Mouse (Mus musculus) stomach, embryonic 16.5 days (tissue): ENCODE results near the gene Apbb2. TPM values are rescaled to one million over a fixed set of nuclear protein-coding genes. Genes with fewer than 3 reads are reported as not detected.
A peak's percentile ranks its signal among the peaks of the same experiment; 100 is the strongest.

ENCODE experiments used
- ATAC-seq: fragments of 200-750 bp; cut with Nextera tagmentation; 2 replicates; pipeline ENCODE4 v1.8.0; 2017; ENCODE audit warnings: moderate number of reproducible peaks, moderate TSS enrichment; ENCODE audit not compliant: insufficient read depth, low FRiP score
- H3K27ac ChIP-seq: fragments of 300-500 bp; sonication (generic); 2 replicates; pipeline ENCODE4 v1.5.1; 2014; ENCODE audit warnings: low read length
- H3K27me3 ChIP-seq: fragments of 300-500 bp; sonication (generic); 2 replicates; pipeline ENCODE4 v1.6.1; 2014; ENCODE audit warnings: low read length, control low read depth, mixed read lengths; ENCODE audit not compliant: control insufficient read depth, insufficient read depth
- H3K36me3 ChIP-seq: fragments of 300-500 bp; sonication (generic); 2 replicates; pipeline ENCODE4 v1.6.1; 2014; ENCODE audit warnings: low read length; ENCODE audit not compliant: control insufficient read depth, insufficient read depth
- H3K4me1 ChIP-seq: fragments of 300-500 bp; sonication (generic); 2 replicates; pipeline ENCODE4 v1.6.1; 2014; ENCODE audit warnings: low read length, control low read depth, mixed read lengths; ENCODE audit not compliant: control insufficient read depth, insufficient read depth
- H3K4me2 ChIP-seq: fragments of 300-500 bp; sonication (generic); 2 replicates; pipeline ENCODE4 v1.6.1; 2014; ENCODE audit warnings: low read depth, low read length, mixed read lengths
- H3K4me3 ChIP-seq: fragments of 300-500 bp; sonication (generic); replicated peaks from 2 replicates; pipeline ENCODE4 v1.5.1; 2014; ENCODE audit warnings: mild to moderate bottlenecking, low read length
- H3K9ac ChIP-seq: fragments of 300-500 bp; sonication (generic); 2 replicates; pipeline ENCODE4 v1.6.1; 2014; ENCODE audit warnings: low read length
- H3K9me3 ChIP-seq: fragments of 300-500 bp; sonication (generic); replicated peaks from 2 replicates; pipeline ENCODE4 v1.6.1; 2016; ENCODE audit warnings: low read length, control low read depth; ENCODE audit not compliant: control insufficient read depth
- WGBS: fragments of 180-500 bp; shearing (Covaris S2); extraction: QIAGEN DNeasy Blood & Tissue Kit; methylation state at CpG from one replicate; pipeline ENCODE4 v1.1.7; 2014; 5-methylcytosine and 5-hydroxymethylcytosine counted together
- polyA plus RNA-seq: library from polyadenylated mRNA; unstranded; fragments of >200 nt; fragmentation: Nextera tagmentation; extraction: Ambion mirVana; gene quantifications from 2 replicates; pipeline ENCODE4 v1.2.1, GENCODE M21; 2015

Apbb2 gene
- polyA plus RNA-seq, 1 experiment from 2014 or later, result 33.7 TPM

DNA sequence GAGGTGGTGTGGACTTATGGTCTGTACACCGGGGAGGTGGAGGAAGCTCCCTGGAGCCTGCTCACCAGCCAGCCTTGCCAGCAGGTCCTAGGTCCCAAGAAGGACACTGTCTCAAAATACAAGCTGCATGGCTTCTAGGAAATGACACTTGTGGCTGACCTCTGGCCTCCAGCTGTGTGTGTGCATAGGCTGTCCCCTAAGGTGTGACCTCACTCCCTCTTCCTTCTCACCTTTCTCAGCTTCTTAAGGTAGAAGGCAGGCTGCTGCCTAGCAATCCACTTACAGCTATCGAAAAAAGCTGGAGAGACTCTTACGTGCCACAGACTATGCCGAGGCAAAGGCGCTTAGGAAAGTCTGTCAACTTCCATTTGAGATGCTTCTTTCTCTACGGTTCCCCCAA is 142.8 kb downstream of the Apbb2 start:
- Histone ChIP-seq H3K9me3 (no peaks in the 10 kb centered on the region), H3K4me1 (no peaks in the 10 kb centered on the region), H3K27me3 (no peaks in the 10 kb centered on the region), H3K9ac (no peak overlapping the region), H3K27ac (no peak overlapping the region), H3K4me3 (no peak overlapping the region), H3K36me3 (no peaks in the 10 kb centered on the region), H3K4me2 (no peak overlapping the region)
- ATAC-seq, result no peak
- 76% methylated on average over 6 of the region's 6 CpGs for WGBS

DNA sequence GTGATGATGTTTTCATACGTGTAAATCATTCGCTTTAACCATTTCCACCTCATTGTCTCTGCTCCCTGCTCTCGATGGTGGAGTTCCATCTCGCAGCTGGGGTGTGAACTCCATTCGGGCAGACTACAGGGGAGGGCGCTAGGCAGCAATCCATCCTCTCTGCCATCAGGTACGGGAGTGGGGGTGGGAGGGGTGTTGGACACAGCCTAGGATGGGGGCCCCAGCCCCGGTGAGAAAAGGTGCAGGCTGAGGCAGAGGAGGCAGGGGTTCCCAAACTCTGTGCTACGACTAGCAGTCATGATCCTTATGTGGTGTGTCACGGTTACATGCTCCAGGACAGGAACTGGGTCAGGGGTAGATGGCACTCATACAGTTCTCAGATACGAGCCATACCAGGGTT is 144.4 kb downstream of the Apbb2 start:
- 64% methylated on average over 11 of the region's 11 CpGs for WGBS

DNA sequence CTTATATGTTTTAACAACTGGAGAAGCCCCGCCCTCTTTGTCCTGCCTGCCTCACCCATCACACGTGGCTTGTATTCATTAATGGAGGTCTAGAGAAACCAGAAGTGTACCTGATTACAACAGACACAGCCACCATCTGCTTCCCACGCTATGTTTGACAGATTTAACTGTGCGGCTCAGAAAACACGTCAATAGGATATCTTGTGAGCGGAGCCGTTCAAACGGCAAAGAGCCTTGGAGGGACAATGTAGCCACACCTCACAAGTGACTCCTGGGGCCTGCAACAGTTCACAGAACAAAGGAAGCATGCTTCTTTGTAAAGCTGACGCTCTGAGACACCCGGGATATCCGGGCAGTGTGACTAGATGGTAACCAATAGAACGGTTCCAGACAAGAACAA is 145.0 kb downstream of the Apbb2 start:
- Histone ChIP-seq H3K27me3 (no peaks in the 10 kb centered on the region), H3K9me3 (no peaks in the 10 kb centered on the region), H3K4me2 (no peak overlapping the region), H3K4me1 (no peaks in the 10 kb centered on the region), H3K4me3 (no peak overlapping the region), H3K9ac (no peak overlapping the region), H3K27ac (no peak overlapping the region), H3K36me3 (no peaks in the 10 kb centered on the region)
- WGBS, result 52% methylated on average over 12 of the region's 12 CpGs
- ATAC-seq, result 0 out of 2 replicates have a peak, but pooled peaks have one; percentile 29

More for the DNA sequence above, 144.4 kb downstream of the Apbb2 start:
- Histone ChIP-seq H3K4me3 (no peak overlapping the region), H3K27ac (no peak overlapping the region), H3K9ac (no peak overlapping the region), H3K9me3 (no peaks in the 10 kb centered on the region), H3K4me2 (no peak overlapping the region), H3K4me1 (no peaks in the 10 kb centered on the region), H3K36me3 (no peaks in the 10 kb centered on the region), H3K27me3 (no peaks in the 10 kb centered on the region)
- ATAC-seq, result no peak

DNA sequence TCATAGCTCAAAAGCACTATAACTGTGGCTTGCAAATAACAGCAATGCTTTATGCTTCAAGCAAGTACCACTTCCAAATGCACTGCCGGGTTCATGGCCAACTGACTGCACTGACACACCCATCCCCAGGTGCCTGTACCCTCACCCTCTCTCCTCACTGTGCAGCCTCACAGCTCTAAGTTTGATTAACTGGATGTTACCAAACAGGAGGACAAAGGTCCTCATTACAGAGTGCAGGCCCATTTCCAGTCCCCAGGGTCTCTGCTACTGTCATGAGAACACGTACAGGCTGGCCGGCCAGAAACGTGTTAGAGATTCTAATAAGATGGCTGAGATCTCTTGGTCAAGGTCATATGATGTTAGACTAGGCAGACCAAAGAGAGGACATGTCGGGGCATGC is 147.7 kb downstream of the Apbb2 start:
- H3K9me3 ChIP-seq, result no peaks in the 10 kb centered on the region
- no peak overlapping the region for H3K4me2 ChIP-seq
- no peaks in the 10 kb centered on the region for H3K4me1 ChIP-seq
- no peaks in the 10 kb centered on the region for H3K27me3 ChIP-seq
- H3K36me3 ChIP-seq, result no peaks in the 10 kb centered on the region
- H3K9ac ChIP-seq, result no peak overlapping the region
- H3K27ac ChIP-seq, result no peak overlapping the region
- no peak for ATAC-seq
- no peak overlapping the region for H3K4me3 ChIP-seq
- 73% methylated on average over 5 of the region's 5 CpGs for whole genome bisulfite sequencing

DNA sequence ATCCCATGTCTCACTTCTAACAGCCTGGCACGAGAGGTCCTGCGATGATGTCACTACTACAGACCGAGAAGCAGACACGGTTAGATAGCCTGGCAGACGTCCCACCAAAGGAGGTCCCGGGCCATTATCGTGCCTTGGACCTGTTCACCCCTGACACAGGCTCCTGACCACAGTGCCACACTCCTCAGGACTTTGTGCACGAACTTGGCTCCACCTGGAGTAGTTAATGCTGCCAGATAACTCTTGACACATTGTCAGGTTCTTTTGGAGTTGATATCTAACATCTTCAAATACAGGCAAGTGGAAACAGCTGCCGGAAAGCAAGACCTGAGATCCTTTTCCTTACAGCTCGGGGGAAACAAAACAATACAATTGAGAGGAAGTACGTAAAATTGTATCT is 148.9 kb downstream of the Apbb2 start:
- Histone ChIP-seq H3K9me3 (no peaks in the 10 kb centered on the region), H3K36me3 (no peaks in the 10 kb centered on the region), H3K27me3 (no peaks in the 10 kb centered on the region), H3K4me1 (no peaks in the 10 kb centered on the region), H3K4me2 (no peak overlapping the region), H3K9ac (no peak overlapping the region), H3K4me3 (no peak overlapping the region), H3K27ac (no peak overlapping the region)
- 79% methylated on average over 11 of the region's 11 CpGs for WGBS
- ATAC-seq, result no peak

DNA sequence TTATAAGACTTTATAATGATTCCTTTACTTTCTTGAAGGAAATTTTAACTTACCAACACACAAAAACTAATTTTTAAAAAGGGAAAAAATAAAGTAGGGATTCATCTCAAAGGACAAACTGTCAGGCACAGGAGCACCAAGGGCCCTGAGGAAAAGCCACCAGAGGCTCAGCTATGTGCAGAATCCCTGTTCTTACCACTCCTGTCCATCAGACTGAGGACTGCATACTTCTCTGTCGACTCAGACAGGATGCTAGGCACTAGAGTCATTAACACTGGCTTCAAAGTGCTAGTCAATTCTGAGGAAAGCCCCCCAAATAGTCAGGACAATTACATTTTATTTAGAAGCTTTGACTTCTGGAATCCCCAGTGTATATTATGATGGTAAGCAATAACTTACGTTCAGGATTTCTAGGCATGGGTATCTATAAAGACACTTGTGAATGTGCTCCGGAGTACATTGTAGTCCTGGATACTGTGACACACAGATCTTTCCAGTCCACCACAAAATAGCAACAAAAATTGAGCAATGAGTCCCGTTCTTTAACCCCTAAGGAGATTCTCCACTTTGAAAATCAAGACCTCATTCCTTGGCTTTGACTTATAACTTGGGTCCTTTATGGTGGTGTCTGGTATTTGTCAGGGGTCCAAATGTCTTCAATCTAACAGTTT is 150.1 kb downstream of the Apbb2 start:
- 76% methylated on average over 4 of the region's 4 CpGs for WGBS
- Histone ChIP-seq H3K4me3 (no peak overlapping the region), H3K27ac (no peak overlapping the region), H3K36me3 (no peaks in the 10 kb centered on the region), H3K27me3 (no peaks in the 10 kb centered on the region), H3K4me2 (no peak overlapping the region), H3K9me3 (no peaks in the 10 kb centered on the region), H3K4me1 (no peaks in the 10 kb centered on the region), H3K9ac (no peak overlapping the region)
- ATAC-seq, result no peak

DNA sequence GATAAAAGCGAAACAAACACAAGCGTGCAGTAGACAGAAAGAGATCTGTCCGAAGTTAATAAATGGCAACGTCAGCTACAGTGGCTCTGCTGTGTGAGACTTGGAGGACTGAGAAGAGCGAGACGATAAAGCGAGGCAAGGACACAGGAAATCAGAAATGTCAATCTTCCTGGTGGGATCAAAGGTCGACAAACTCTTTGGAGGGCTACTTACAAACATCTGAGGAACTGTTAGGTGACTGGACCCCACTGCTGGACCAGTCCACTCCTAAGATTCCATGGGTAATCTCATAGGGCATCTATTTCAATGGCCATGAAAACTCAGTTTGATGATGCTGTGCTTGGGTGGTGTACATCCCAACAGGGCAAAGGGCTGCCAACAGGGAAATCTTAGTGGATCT is 155.9 kb downstream of the Apbb2 start:
- Histone ChIP-seq H3K9ac (no peak overlapping the region), H3K27me3 (no peaks in the 10 kb centered on the region), H3K9me3 (no peaks in the 10 kb centered on the region), H3K4me1 (no peaks in the 10 kb centered on the region), H3K4me2 (no peak overlapping the region), H3K4me3 (no peak overlapping the region), H3K27ac (no peak overlapping the region), H3K36me3 (0 out of 2 replicates have a peak, but pooled peaks cover 4% of the 10 kb centered on the region)
- 65% methylated on average over 8 of the region's 8 CpGs for WGBS
- no peak; the same call in 1 of the 2 replicates for ATAC-seq

DNA sequence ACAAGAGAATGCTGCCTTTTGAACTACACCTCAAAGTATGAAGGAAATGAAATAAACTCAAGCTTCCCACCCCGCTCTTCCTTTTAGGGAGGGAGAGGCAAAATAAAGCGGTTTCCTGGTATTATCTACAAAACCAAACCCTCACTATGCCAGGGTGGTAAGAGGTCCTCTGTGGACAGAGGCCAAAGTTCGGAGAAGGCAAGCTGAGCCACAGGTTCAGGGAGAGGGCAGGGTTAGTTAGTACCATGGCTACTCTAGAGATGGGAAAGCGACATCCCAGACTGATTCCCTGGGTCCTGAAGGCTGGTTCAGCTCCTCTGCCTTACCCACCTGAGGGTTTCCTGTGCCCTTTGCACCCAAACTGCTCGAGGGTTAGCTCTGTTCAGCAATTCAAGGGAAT is 159.7 kb downstream of the Apbb2 start:
- H3K36me3 ChIP-seq, result 0 out of 2 replicates have a peak, but pooled peaks cover 4% of the 10 kb centered on the region
- no peak overlapping the region for H3K4me3 ChIP-seq
- no peaks in the 10 kb centered on the region for H3K27me3 ChIP-seq
- no peaks in the 10 kb centered on the region for H3K4me1 ChIP-seq
- H3K9ac ChIP-seq, result no peak overlapping the region
- H3K4me2 ChIP-seq, result no peak overlapping the region
- H3K27ac ChIP-seq, result no peak overlapping the region
- no peak for ATAC-seq
- WGBS, result 59% methylated on average over 5 of the region's 5 CpGs
- no peaks in the 10 kb centered on the region for H3K9me3 ChIP-seq

DNA sequence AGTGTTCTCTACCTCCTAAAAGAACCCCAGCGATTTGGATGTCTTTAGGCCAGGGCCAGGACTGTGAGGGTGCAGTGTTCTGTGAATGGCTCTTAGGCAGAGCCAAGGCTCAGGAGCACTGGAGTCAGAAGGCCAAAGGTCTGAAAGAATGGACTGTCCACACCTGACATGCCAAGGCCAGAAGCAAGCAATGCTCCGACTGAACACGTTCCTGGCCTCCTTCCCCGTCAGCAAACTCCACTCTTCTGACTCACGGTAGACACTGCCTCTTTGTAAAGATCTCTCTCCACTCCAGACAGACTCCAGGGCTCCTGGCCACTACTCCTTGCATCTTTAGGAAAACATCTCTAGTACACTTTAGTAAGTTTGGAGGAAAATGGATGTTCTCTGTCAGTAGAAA is 163.3 kb downstream of the Apbb2 start:
- Histone ChIP-seq H3K4me1 (no peaks in the 10 kb centered on the region), H3K36me3 (no peaks in the 10 kb centered on the region), H3K9me3 (no peaks in the 10 kb centered on the region), H3K4me3 (no peak overlapping the region), H3K9ac (no peak overlapping the region), H3K27me3 (no peaks in the 10 kb centered on the region), H3K27ac (no peak overlapping the region), H3K4me2 (no peak overlapping the region)
- WGBS, result 79% methylated on average over 5 of the region's 5 CpGs
- no peak for ATAC-seq
